In genomic region chr7:137603039-137603438, GRCm38 (mm10) we compare ENCODE assay signal across 8 mouse cellular contexts.
DNase-seq lines count a peak whose midpoint lies in the region; ATAC-seq lines count a peak whose summit lies in the region.

No protein-coding gene starts in this region.

- H3K27me3 ChIP-seq in forebrain, embryonic 13.5 days: peaks cover 5% of the 10 kb centered on the region; the same call in 1 of the 2 replicates
- H3K27me3 ChIP-seq in hindbrain, embryonic 14.5 days (ENCODE audit: control insufficient read depth, insufficient read depth, low read length): no peaks in the 10 kb centered on the region

- peaks cover 9% of the 10 kb centered on the region; the same call in 1 of the 2 replicates for H3K4me1 ChIP-seq in forebrain, embryonic 13.5 days
- H3K4me1 ChIP-seq in hindbrain, embryonic 14.5 days (replicated peaks; ENCODE audit: control insufficient read depth, insufficient read depth, low read length): no peaks in the 10 kb centered on the region

- 8% methylated on average over 8 of the region's 8 CpGs for WGBS in forebrain, embryonic 13.5 days
- 11% methylated on average over 8 of the region's 8 CpGs for WGBS in hindbrain, embryonic 14.5 days

- H3K9me3 ChIP-seq in forebrain, embryonic 13.5 days (replicated peaks): no peaks in the 10 kb centered on the region
- H3K9me3 ChIP-seq in hindbrain, embryonic 14.5 days (ENCODE audit: control insufficient read depth, low read length): no peaks in the 10 kb centered on the region

- DNase-seq in NIH3T3 (ENCODE audit: low read depth): peak; percentile 68
- DNase-seq in c-Kit-positive CD71-negative TER-119-negative erythroid progenitor cells, embryonic 14.5 days (ENCODE audit: low read depth): peak; percentile 30
- DNase-seq in hindbrain, embryonic 14.5 days (ENCODE audit: low spot score): peak; percentile 84
- DNase-seq in layer of hippocampus, postnatal 36 days: peak; percentile 70 to 80
- DNase-seq in right cerebral cortex, postnatal 25 days: peak; percentile 67
- peak; percentile 37 to 74 for DNase-seq in urinary bladder, postnatal 4 days (ENCODE audit: low spot score in 2 of 2)

- no peaks in the 10 kb centered on the region for H3K36me3 ChIP-seq in forebrain, embryonic 13.5 days (ENCODE audit: poor library complexity, severe bottlenecking)
- no peaks in the 10 kb centered on the region for H3K36me3 ChIP-seq in hindbrain, embryonic 14.5 days (replicated peaks; ENCODE audit: control insufficient read depth, insufficient read depth)

- H3K4me2 ChIP-seq in forebrain, embryonic 13.5 days: no peak overlapping the region
- H3K4me2 ChIP-seq in hindbrain, embryonic 14.5 days (replicated peaks): no peak overlapping the region

- ATAC-seq in forebrain, embryonic 13.5 days: peak; percentile 86
- peak; percentile 68; the same call in 1 of the 2 replicates for ATAC-seq in hindbrain, embryonic 14.5 days (ENCODE audit: low FRiP score)
- ATAC-seq in megakaryocyte, adult 5-6 weeks (ENCODE audit: poor library complexity, severe bottlenecking): peak; percentile 51

- H3K9ac ChIP-seq in forebrain, embryonic 13.5 days: no peak overlapping the region
- H3K9ac ChIP-seq in hindbrain, embryonic 14.5 days: no peak overlapping the region

- no peak overlapping the region for H3K27ac ChIP-seq in forebrain, embryonic 13.5 days
- H3K27ac ChIP-seq in hindbrain, embryonic 14.5 days: no peak overlapping the region

- no peak overlapping the region for H3K4me3 ChIP-seq in forebrain, embryonic 13.5 days
- no peak overlapping the region for H3K4me3 ChIP-seq in hindbrain, embryonic 14.5 days (replicated peaks; ENCODE audit: low read length)

Comparison
In these comparisons a context has a peak if more than half of its experiments do, and no peak if none do; other contexts are left out.
1. DNase-seq: peak in every context shown above with its lines; median percentile 84 in hindbrain, embryonic 14.5 days; 75 in layer of hippocampus, postnatal 36 days; 68 in NIH3T3; 67 in right cerebral cortex, postnatal 25 days; 56 in urinary bladder, postnatal 4 days; 30 in c-Kit-positive CD71-negative TER-119-negative erythroid progenitor cells, embryonic 14.5 days.